Mouse (Mus musculus) embryonic fibroblast, embryonic 13.5 days (primary cell): ENCODE measurements around the gene Plxna1.

Experiments
- CTCF ChIP-seq: IDR thresholded peaks from 2 replicates; pipeline ENCODE4 v1.5.1; 2011; ENCODE audit warnings: mild to moderate bottlenecking, control low read depth, low read length, moderate library complexity, borderline replicate concordance; ENCODE audit not compliant: insufficient read depth
- POLR2A ChIP-seq: IDR thresholded peaks from 2 replicates; pipeline ENCODE4 v1.6.1; 2011; ENCODE audit warnings: low read depth, mild to moderate bottlenecking, control low read depth, low read length, moderate library complexity

GRCm38 (mm10) chr6:89286700-89287428, 75.6 kb downstream of the Plxna1 start:
- TF ChIP-seq CTCF (no peak), POLR2A (no peak)
